Mouse (Mus musculus): ENCODE measurements around the gene Doc2b. TPM values are rescaled to one million over a fixed set of nuclear protein-coding genes. Genes with fewer than 3 reads are reported as not detected.

Doc2b gene
- total RNA-seq (2021), result under 1 TPM; 0.46 to 0.61 TPM

- intact Hi-C loops (cut with DNase I), result no loop called here
- peak; percentile 21 to 29 for DNase-seq
Observed at GRCm38 (mm10) chr11:75796029-75796445, at the start of gene Doc2b. Gene Doc2b (minus strand): TSS chr11:75796049.

GRCm38 (mm10) chr11:75842904-75843619 lies 47.2 kb upstream of the Doc2b start:
- intact Hi-C loops (cut with DNase I), result no loop called here
- no peak for DNase-seq

GRCm38 (mm10) chr11:75841503-75841902 lies 45.7 kb upstream of the Doc2b start:
- DNase-seq, result no peak
- intact Hi-C loops (cut with DNase I), result no loop called here

GRCm38 (mm10) chr11:75839536-75840430 lies 43.9 kb upstream of the Doc2b start:
- DNase-seq, result peak in 1 of 2 experiments; percentile 14
- intact Hi-C loops (cut with DNase I), result no loop called here

GRCm38 (mm10) chr11:75838861-75839426 lies 43.1 kb upstream of the Doc2b start:
- DNase-seq, result no peak
- intact Hi-C loops (cut with DNase I), result no loop called here

- DNase-seq, result no peak
- intact Hi-C loops (cut with DNase I), result no loop called here
Observed at GRCm38 (mm10) chr11:75836240-75836610, 40.4 kb upstream of the Doc2b start.

GRCm38 (mm10) chr11:75835587-75836239 lies 39.9 kb upstream of the Doc2b start:
- no peak for DNase-seq

GRCm38 (mm10) chr11:75833081-75833480 lies 37.2 kb upstream of the Doc2b start:
- intact Hi-C loops (cut with DNase I), result no loop called here

More at GRCm38 (mm10) chr11:75835587-75836239, 39.9 kb upstream of the Doc2b start:
- intact Hi-C loops (cut with DNase I), result no loop called here

GRCm38 (mm10) chr11:75830386-75830785 lies 34.5 kb upstream of the Doc2b start:
- intact Hi-C loops (cut with DNase I), result no loop called here
- DNase-seq, result no peak

More at GRCm38 (mm10) chr11:75833081-75833480, 37.2 kb upstream of the Doc2b start:
- no peak for DNase-seq

- no peak for DNase-seq
- intact Hi-C loops (cut with DNase I), result no loop called here
Observed at GRCm38 (mm10) chr11:75827414-75827813, 31.6 kb upstream of the Doc2b start.

GRCm38 (mm10) chr11:75823506-75823905 lies 27.7 kb upstream of the Doc2b start:
- no peak for DNase-seq
- intact Hi-C loops (cut with DNase I), result no loop called here

GRCm38 (mm10) chr11:75813085-75813484 lies 17.2 kb upstream of the Doc2b start:
- DNase-seq, result peak in 1 of 2 experiments; percentile 16
- intact Hi-C loops (cut with DNase I), result no loop called here

- intact Hi-C loops (cut with DNase I), result no loop called here
- DNase-seq, result peak; percentile 87
Observed at GRCm38 (mm10) chr11:75811900-75812299, 16.1 kb upstream of the Doc2b start.

GRCm38 (mm10) chr11:75810526-75810925 lies 14.7 kb upstream of the Doc2b start:
- intact Hi-C loops (cut with DNase I), result no loop called here
- no peak for DNase-seq

GRCm38 (mm10) chr11:75807486-75807885 lies 11.6 kb upstream of the Doc2b start:
- intact Hi-C loops (cut with DNase I), result no loop called here
- no peak for DNase-seq

GRCm38 (mm10) chr11:75801771-75802550 lies 6.1 kb upstream of the Doc2b start:
- intact Hi-C loops (cut with DNase I), result no loop called here
- DNase-seq, result no peak

- intact Hi-C loops (cut with DNase I), result no loop called here
- no peak for DNase-seq
Observed at GRCm38 (mm10) chr11:75801369-75801768, 5.5 kb upstream of the Doc2b start.

- DNase-seq, result no peak
- intact Hi-C loops (cut with DNase I), result no loop called here
Observed at GRCm38 (mm10) chr11:75796536-75797246, 842 bp upstream of the Doc2b start.

GRCm38 (mm10) chr11:75795321-75795636 lies 570 bp downstream of the Doc2b start:
- intact Hi-C loops (cut with DNase I), result no loop called here
- DNase-seq, result peak in 1 of 2 experiments; percentile 9

Measured in heart, postnatal 36 days (tissue).